Mouse (Mus musculus): ENCODE measurements around the gene Hmgcl. TPM values are rescaled to one million over a fixed set of nuclear protein-coding genes. Genes with fewer than 3 reads are reported as not detected.

The Hmgcl gene
- polyA plus RNA-seq, 1 experiment from 2014 or later = 96.7 TPM

- Histone ChIP-seq H3K36me3 (ENCODE audit: control insufficient read depth, insufficient read depth, low read length) (peaks cover 42% of the 10 kb centered on the region), H3K27me3 (ENCODE audit: control insufficient read depth, insufficient read depth, low read length) (no peaks in the 10 kb centered on the region), H3K4me3 (ENCODE audit: control insufficient read depth in 1 of 2, insufficient read depth in 1 of 2, low read depth in 1 of 2, low read length in 2 of 2) (no peak overlapping the region), H3K4me1 (ENCODE audit: control insufficient read depth in 2 of 2, insufficient read depth in 2 of 2, low read length in 2 of 2) (peaks cover 0 to 9% of the 10 kb centered on the region in 2 experiments; a peak in 3 of 4 replicates), H3K9me3 (ENCODE audit: control insufficient read depth, low read length) (no peaks in the 10 kb centered on the region), H3K27ac (replicated peaks in 1 of 2; ENCODE audit: control insufficient read depth in 1 of 2, insufficient read depth in 1 of 2, low read depth in 2 of 2, low read length in 2 of 2) (no peak overlapping the region), H3K4me2 (ENCODE audit: low read length) (no peak overlapping the region), H3K9ac (ENCODE audit: low read length) (no peak overlapping the region)
- no peak for ATAC-seq (ENCODE audit: insufficient number of reproducible peaks, insufficient read depth, low FRiP score, low read depth)
- WGBS = 92% methylated on average over 9 of the region's 9 CpGs
These were observed 17.9 kb upstream of the Hmgcl start for GRCm38 (mm10) chr4:135928376-135928775.

GRCm38 (mm10) chr4:135929405-135929804, 16.8 kb upstream of the Hmgcl start:
- H3K4me2 ChIP-seq (ENCODE audit: low read length) = no peak overlapping the region
- 79% methylated on average over 5 of the region's 5 CpGs for WGBS
- peaks cover 0 to 9% of the 10 kb centered on the region in 2 experiments; a peak in 3 of 4 replicates for H3K4me1 ChIP-seq (ENCODE audit: control insufficient read depth in 2 of 2, insufficient read depth in 2 of 2, low read length in 2 of 2)
- H3K9me3 ChIP-seq (ENCODE audit: control insufficient read depth, low read length) = no peaks in the 10 kb centered on the region
- no peak for ATAC-seq (ENCODE audit: insufficient number of reproducible peaks, insufficient read depth, low FRiP score, low read depth)
- no peak overlapping the region for H3K27ac ChIP-seq (replicated peaks in 1 of 2; ENCODE audit: control insufficient read depth in 1 of 2, insufficient read depth in 1 of 2, low read depth in 2 of 2, low read length in 2 of 2)
- peaks cover 45% of the 10 kb centered on the region for H3K36me3 ChIP-seq (ENCODE audit: control insufficient read depth, insufficient read depth, low read length)
- no peak overlapping the region for H3K9ac ChIP-seq (ENCODE audit: low read length)
- H3K27me3 ChIP-seq (ENCODE audit: control insufficient read depth, insufficient read depth, low read length) = no peaks in the 10 kb centered on the region
- H3K4me3 ChIP-seq (ENCODE audit: control insufficient read depth in 1 of 2, insufficient read depth in 1 of 2, low read depth in 1 of 2, low read length in 2 of 2) = no peak overlapping the region

- peaks cover 45% of the 10 kb centered on the region for H3K36me3 ChIP-seq (ENCODE audit: control insufficient read depth, insufficient read depth, low read length)
- 85% methylated on average over 9 of the region's 9 CpGs for WGBS
- no peak overlapping the region for H3K4me2 ChIP-seq (ENCODE audit: low read length)
- H3K27ac ChIP-seq (replicated peaks in 1 of 2; ENCODE audit: control insufficient read depth in 1 of 2, insufficient read depth in 1 of 2, low read depth in 2 of 2, low read length in 2 of 2) = no peak overlapping the region
- H3K9ac ChIP-seq (ENCODE audit: low read length) = no peak overlapping the region
- ATAC-seq (ENCODE audit: insufficient number of reproducible peaks, insufficient read depth, low FRiP score, low read depth) = no peak
- no peak overlapping the region for H3K4me3 ChIP-seq (ENCODE audit: control insufficient read depth in 1 of 2, insufficient read depth in 1 of 2, low read depth in 1 of 2, low read length in 2 of 2)
- no peaks in the 10 kb centered on the region for H3K9me3 ChIP-seq (ENCODE audit: control insufficient read depth, low read length)
- H3K4me1 ChIP-seq (ENCODE audit: control insufficient read depth in 2 of 2, insufficient read depth in 2 of 2, low read length in 2 of 2) = peaks cover 0 to 9% of the 10 kb centered on the region in 2 experiments; a peak in 3 of 4 replicates
- no peaks in the 10 kb centered on the region for H3K27me3 ChIP-seq (ENCODE audit: control insufficient read depth, insufficient read depth, low read length)
These were observed 16.4 kb upstream of the Hmgcl start for GRCm38 (mm10) chr4:135929828-135930227.

- Histone ChIP-seq H3K27me3 (ENCODE audit: control insufficient read depth, insufficient read depth, low read length) (no peaks in the 10 kb centered on the region), H3K4me3 (ENCODE audit: control insufficient read depth in 1 of 2, insufficient read depth in 1 of 2, low read depth in 1 of 2, low read length in 2 of 2) (no peak overlapping the region), H3K36me3 (ENCODE audit: control insufficient read depth, insufficient read depth, low read length) (peaks cover 45% of the 10 kb centered on the region), H3K9me3 (ENCODE audit: control insufficient read depth, low read length) (no peaks in the 10 kb centered on the region), H3K27ac (replicated peaks in 1 of 2; ENCODE audit: control insufficient read depth in 1 of 2, insufficient read depth in 1 of 2, low read depth in 2 of 2, low read length in 2 of 2) (no peak overlapping the region), H3K4me2 (ENCODE audit: low read length) (no peak overlapping the region), H3K4me1 (ENCODE audit: control insufficient read depth in 2 of 2, insufficient read depth in 2 of 2, low read length in 2 of 2) (peaks cover under 1 to 9% of the 10 kb centered on the region in 2 experiments; a peak in 3 of 4 replicates), H3K9ac (ENCODE audit: low read length) (no peak overlapping the region)
- ATAC-seq (ENCODE audit: insufficient number of reproducible peaks, insufficient read depth, low FRiP score, low read depth) = no peak
- WGBS = 95% methylated on average over 8 of the region's 8 CpGs
These were observed 16.0 kb upstream of the Hmgcl start for GRCm38 (mm10) chr4:135930239-135930638.

DNA sequence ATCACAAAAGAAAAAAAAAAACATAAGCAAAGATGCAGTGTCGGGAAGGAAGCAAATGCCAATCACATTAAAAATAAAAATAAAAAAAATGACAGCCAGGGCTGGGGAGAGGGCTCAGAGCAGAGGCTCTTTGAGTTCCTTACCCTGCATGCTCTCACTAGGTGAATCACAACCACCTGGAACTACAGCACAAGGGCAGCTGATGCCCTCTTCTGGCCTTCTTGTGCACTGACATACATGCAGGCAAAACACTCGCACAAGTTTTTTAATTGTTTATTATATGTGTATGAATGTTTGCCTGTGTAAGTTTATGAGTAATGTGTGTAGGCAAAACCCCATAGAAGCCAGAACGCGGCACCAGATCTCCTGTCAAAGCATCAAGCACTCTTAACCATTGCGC, 14.4 kb upstream of the Hmgcl start:
- Histone ChIP-seq H3K4me1 (ENCODE audit: control insufficient read depth in 2 of 2, insufficient read depth in 2 of 2, low read length in 2 of 2) (peaks cover 0 to 5% of the 10 kb centered on the region in 2 experiments; a peak in 1 of 4 replicates), H3K27me3 (ENCODE audit: control insufficient read depth, insufficient read depth, low read length) (no peaks in the 10 kb centered on the region), H3K4me3 (ENCODE audit: control insufficient read depth in 1 of 2, insufficient read depth in 1 of 2, low read depth in 1 of 2, low read length in 2 of 2) (no peak overlapping the region), H3K9me3 (ENCODE audit: control insufficient read depth, low read length) (no peaks in the 10 kb centered on the region), H3K9ac (ENCODE audit: low read length) (no peak overlapping the region), H3K4me2 (ENCODE audit: low read length) (no peak overlapping the region), H3K36me3 (ENCODE audit: control insufficient read depth, insufficient read depth, low read length) (peaks cover 33% of the 10 kb centered on the region), H3K27ac (replicated peaks in 1 of 2; ENCODE audit: control insufficient read depth in 1 of 2, insufficient read depth in 1 of 2, low read depth in 2 of 2, low read length in 2 of 2) (no peak overlapping the region)
- no peak for ATAC-seq (ENCODE audit: insufficient number of reproducible peaks, insufficient read depth, low FRiP score, low read depth)
- 67% methylated on average over 5 of the region's 5 CpGs for WGBS

DNA sequence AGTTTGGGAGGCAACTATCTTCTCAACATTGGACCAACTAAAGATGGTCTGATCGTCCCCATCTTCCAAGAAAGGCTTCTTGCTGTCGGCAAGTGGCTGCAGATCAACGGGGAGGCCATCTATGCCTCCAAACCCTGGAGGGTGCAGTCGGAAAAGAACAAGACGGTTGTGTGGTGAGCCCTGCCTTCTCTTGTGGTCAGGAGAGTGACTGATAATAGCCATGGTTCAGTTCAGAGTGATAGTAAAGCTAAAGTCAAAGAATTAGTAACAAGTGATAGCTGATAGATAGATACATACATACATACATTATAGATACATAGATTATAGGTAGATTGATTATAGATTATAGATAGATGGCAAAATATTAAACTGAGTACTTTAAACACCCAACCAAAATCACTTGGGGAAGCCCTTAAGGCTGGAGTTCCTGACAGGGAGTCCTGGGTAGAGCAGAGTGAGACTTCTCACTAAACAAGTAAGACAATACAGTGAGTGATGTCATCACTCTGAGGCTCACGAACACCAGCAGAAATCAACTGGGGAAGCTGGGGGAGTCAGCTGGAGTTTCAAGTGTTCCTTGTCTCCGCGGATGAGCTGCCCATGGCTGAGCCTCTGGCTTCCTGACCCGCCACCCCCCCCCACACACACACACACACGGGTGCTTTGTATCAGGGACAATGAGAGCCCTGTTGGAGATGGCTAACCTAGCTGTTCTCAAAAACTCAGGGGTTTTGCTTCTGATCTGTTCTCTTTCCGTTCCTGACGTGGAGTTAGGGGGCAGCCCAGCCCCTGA, 11.3 kb upstream of the Hmgcl start:
- H3K9me3 ChIP-seq (ENCODE audit: control insufficient read depth, low read length) = no peaks in the 10 kb centered on the region
- H3K4me1 ChIP-seq (ENCODE audit: control insufficient read depth in 2 of 2, insufficient read depth in 2 of 2, low read length in 2 of 2) = peaks cover 3 to 6% of the 10 kb centered on the region in 2 experiments; a peak in 1 of 4 replicates
- WGBS = 45% methylated on average over 12 of the region's 12 CpGs
- H3K27ac ChIP-seq (replicated peaks in 1 of 2; ENCODE audit: control insufficient read depth in 1 of 2, insufficient read depth in 1 of 2, low read depth in 2 of 2, low read length in 2 of 2) = no peak overlapping the region; a peak in 1 of 4 replicates
- peaks cover 50% of the 10 kb centered on the region for H3K36me3 ChIP-seq (ENCODE audit: control insufficient read depth, insufficient read depth, low read length)
- no peaks in the 10 kb centered on the region for H3K27me3 ChIP-seq (ENCODE audit: control insufficient read depth, insufficient read depth, low read length)
- H3K9ac ChIP-seq (ENCODE audit: low read length) = no peak overlapping the region
- H3K4me3 ChIP-seq (ENCODE audit: control insufficient read depth in 1 of 2, insufficient read depth in 1 of 2, low read depth in 1 of 2, low read length in 2 of 2) = no peak overlapping the region
- ATAC-seq (ENCODE audit: insufficient number of reproducible peaks, insufficient read depth, low FRiP score, low read depth) = peak; percentile 40; the same call in 1 of the 2 replicates
- H3K4me2 ChIP-seq (ENCODE audit: low read length) = no peak overlapping the region

DNA sequence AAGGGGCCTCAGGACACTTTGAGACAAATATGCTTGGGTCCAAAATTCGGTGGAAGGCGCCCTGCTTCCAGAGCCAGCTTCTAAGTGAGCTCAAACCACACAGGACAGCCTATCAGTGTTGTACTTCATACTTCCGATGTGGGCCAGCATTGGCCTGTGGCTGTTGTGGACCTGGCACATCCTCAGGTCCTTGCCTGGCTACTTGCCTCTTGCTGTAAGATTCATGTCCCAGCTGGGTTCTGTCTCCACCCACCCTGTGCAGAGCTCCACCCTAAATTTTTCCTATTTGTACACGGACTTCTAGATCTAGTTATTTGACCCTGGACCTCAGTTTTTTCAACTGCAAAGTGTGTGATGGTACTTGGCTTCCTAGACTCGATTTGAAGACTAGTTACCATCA, 10.7 kb upstream of the Hmgcl start:
- H3K9ac ChIP-seq (ENCODE audit: low read length) = no peak overlapping the region
- WGBS = 61% methylated on average over 5 of the region's 5 CpGs
- no peak overlapping the region for H3K4me2 ChIP-seq (ENCODE audit: low read length)
- no peaks in the 10 kb centered on the region for H3K27me3 ChIP-seq (ENCODE audit: control insufficient read depth, insufficient read depth, low read length)
- no peaks in the 10 kb centered on the region for H3K9me3 ChIP-seq (ENCODE audit: control insufficient read depth, low read length)
- peaks cover 3 to 6% of the 10 kb centered on the region in 2 experiments; a peak in 1 of 4 replicates for H3K4me1 ChIP-seq (ENCODE audit: control insufficient read depth in 2 of 2, insufficient read depth in 2 of 2, low read length in 2 of 2)
- H3K4me3 ChIP-seq (ENCODE audit: control insufficient read depth in 1 of 2, insufficient read depth in 1 of 2, low read depth in 1 of 2, low read length in 2 of 2) = no peak overlapping the region
- no peak for ATAC-seq (ENCODE audit: insufficient number of reproducible peaks, insufficient read depth, low FRiP score, low read depth)
- H3K27ac ChIP-seq (replicated peaks in 1 of 2; ENCODE audit: control insufficient read depth in 1 of 2, insufficient read depth in 1 of 2, low read depth in 2 of 2, low read length in 2 of 2) = no peak overlapping the region; a peak in 1 of 4 replicates
- peaks cover 45% of the 10 kb centered on the region for H3K36me3 ChIP-seq (ENCODE audit: control insufficient read depth, insufficient read depth, low read length)
